Mouse (Mus musculus) hindbrain, embryonic 11.5 days (tissue): ENCODE results near the gene Trim71. TPM values are rescaled to one million over a fixed set of nuclear protein-coding genes. Genes with fewer than 3 reads are reported as not detected.

Source experiments
- ATAC-seq: fragments of 200-750 bp; cut with Nextera tagmentation; 2 replicates; pipeline ENCODE4 v1.8.0; 2017; ENCODE audit warnings: mild to moderate bottlenecking, moderate TSS enrichment, moderate library complexity; ENCODE audit not compliant: low FRiP score
- DNase-seq: peaks from one replicate; pipeline ENCODE4 v3.0.0-alpha.2; 2015; ENCODE audit warnings: low spot score
- H3K27ac ChIP-seq: fragments of 300-500 bp; sonication (generic); 2 replicates; pipeline ENCODE4 v1.5.1; 2014; ENCODE audit warnings: mild to moderate bottlenecking, low read depth, low read length
- H3K27me3 ChIP-seq: fragments of 300-500 bp; sonication (generic); 2 replicates; pipeline ENCODE4 v1.6.1; 2014; ENCODE audit warnings: mild to moderate bottlenecking, low read length, moderate library complexity, mixed read lengths; ENCODE audit not compliant: control insufficient read depth, insufficient read depth
- H3K36me3 ChIP-seq: fragments of 300-500 bp; sonication (generic); 2 replicates; pipeline ENCODE4 v1.6.1; 2014; ENCODE audit warnings: mild to moderate bottlenecking, low read length, moderate library complexity, mixed read lengths; ENCODE audit not compliant: control insufficient read depth, insufficient read depth
- H3K4me1 ChIP-seq: fragments of 300-500 bp; sonication (generic); replicated peaks from 2 replicates; pipeline ENCODE4 v1.6.1; 2014; ENCODE audit warnings: low read length, mixed read lengths; ENCODE audit not compliant: control insufficient read depth, insufficient read depth
- H3K4me2 ChIP-seq: fragments of 300-500 bp; sonication (generic); replicated peaks from 2 replicates; pipeline ENCODE4 v1.6.1; 2014; ENCODE audit warnings: mild to moderate bottlenecking, low read depth, low read length
- H3K4me3 ChIP-seq: fragments of 300-500 bp; sonication (generic); 2 replicates; pipeline ENCODE4 v1.5.1; 2014; ENCODE audit warnings: low read depth, low read length
- H3K9ac ChIP-seq: fragments of 300-500 bp; sonication (generic); 2 replicates; pipeline ENCODE4 v1.6.1; 2014; ENCODE audit warnings: low read depth, low read length
- H3K9me3 ChIP-seq: fragments of 300-500 bp; sonication (generic); 2 replicates; pipeline ENCODE4 v1.6.1; 2016; ENCODE audit warnings: low read length; ENCODE audit not compliant: control insufficient read depth
- WGBS: fragments of 180-500 bp; shearing (Covaris S2); extraction: QIAGEN DNeasy Blood & Tissue Kit; methylation state at CpG from one replicate; pipeline ENCODE4 v1.1.7; 2014; 5-methylcytosine and 5-hydroxymethylcytosine counted together
- polyA plus RNA-seq: library from polyadenylated mRNA; unstranded; fragments of >200 nt; fragmentation: Nextera tagmentation; extraction: Ambion mirVana; gene quantifications from 2 replicates; pipeline ENCODE4 v1.2.1, GENCODE M21; 2014

The Trim71 gene
- polyA plus RNA-seq, 1 experiment from 2014 or later: 2.7 TPM

- H3K9ac ChIP-seq: no peak overlapping the region
- DNase-seq (no peak), ATAC-seq (no peak)
- WGBS: 96% methylated on average over 9 of the region's 9 CpGs
- no peak overlapping the region for H3K4me2 ChIP-seq
- H3K27ac ChIP-seq: no peak overlapping the region
- no peaks in the 10 kb centered on the region for H3K4me1 ChIP-seq
- peaks cover 23% of the 10 kb centered on the region for H3K9me3 ChIP-seq
- H3K27me3 ChIP-seq: no peaks in the 10 kb centered on the region
- no peak overlapping the region for H3K4me3 ChIP-seq
- peaks cover 31% of the 10 kb centered on the region for H3K36me3 ChIP-seq
Observed at GRCm38 (mm10) chr9:114509785-114510184, 54.4 kb downstream of the Trim71 start.

DNA sequence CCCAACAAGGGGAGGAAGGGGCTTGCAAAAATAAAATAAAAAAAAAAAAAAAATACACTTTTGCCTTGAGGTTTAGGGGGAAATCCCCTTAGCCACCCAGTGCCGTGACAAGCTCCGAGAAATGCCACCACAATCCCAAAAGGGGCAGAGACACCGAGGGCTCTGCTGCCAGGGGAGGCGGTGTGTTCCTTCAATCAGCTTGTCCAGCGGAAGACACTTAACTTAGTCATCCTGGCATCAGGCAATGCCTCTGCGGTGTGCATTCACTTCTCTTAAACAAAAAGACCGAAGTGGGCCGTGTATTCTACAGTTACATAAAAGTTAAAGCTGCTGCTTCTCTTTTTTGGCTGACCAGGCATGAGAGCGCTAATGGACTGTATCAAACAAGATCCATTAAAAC, 56.7 kb downstream of the Trim71 start:
- no peak for DNase-seq
- Histone ChIP-seq H3K4me1 (no peaks in the 10 kb centered on the region), H3K4me2 (no peak overlapping the region), H3K27ac (no peak overlapping the region), H3K36me3 (peaks cover 11% of the 10 kb centered on the region), H3K9me3 (peaks cover 4% of the 10 kb centered on the region), H3K4me3 (no peak overlapping the region), H3K27me3 (no peaks in the 10 kb centered on the region), H3K9ac (no peak overlapping the region)
- WGBS: 89% methylated on average over 9 of the region's 9 CpGs
- no peak for ATAC-seq

DNA sequence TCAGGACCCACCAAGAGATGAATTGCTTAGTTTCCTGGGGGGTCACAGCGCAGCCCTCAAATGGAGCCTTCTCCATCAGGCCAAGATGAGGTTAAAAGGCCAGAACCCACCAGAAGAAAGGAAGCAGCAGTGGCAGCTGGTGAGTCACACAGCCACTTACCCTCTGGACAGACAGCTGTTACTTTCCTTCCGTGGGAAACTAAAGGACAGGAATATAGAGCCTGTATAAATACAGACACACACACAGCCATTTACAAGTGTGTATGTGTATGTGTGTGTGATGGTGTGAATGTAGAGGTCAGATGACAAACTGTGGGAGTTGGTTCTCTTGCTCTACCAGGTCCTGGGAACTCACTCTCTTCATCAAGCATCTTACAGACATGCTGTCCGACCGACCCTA, 57.6 kb downstream of the Trim71 start:
- Histone ChIP-seq H3K9ac (no peak overlapping the region), H3K27me3 (no peaks in the 10 kb centered on the region), H3K9me3 (peaks cover 1% of the 10 kb centered on the region; the same call in 1 of the 2 replicates), H3K4me2 (no peak overlapping the region), H3K36me3 (peaks cover 5% of the 10 kb centered on the region), H3K4me1 (no peaks in the 10 kb centered on the region), H3K27ac (no peak overlapping the region), H3K4me3 (no peak overlapping the region)
- ATAC-seq (no peak), DNase-seq (no peak)
- 81% methylated on average over 4 of the region's 4 CpGs for WGBS

DNA sequence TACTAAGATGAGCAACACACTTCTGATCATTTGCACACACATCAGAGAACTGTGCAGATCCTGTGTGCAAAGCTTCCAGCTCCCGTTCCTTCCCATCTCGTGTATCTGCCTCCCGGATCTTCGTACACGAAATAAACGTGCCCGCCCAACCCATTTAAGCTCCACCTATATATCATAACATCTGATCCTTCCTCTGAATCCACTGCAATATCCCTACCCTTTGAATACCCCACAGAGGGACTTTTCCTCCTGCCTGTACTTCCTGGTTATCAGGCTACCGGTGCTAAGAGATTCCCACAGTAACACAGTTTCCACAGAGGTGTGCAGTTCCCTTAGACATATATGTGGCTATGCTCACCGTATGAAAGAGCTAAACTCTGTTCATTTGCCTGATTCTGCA, 59.4 kb downstream of the Trim71 start, which contains the start of gene Ccr4:
Gene Ccr4 (minus strand): TSS at position 101 of the 400 bp plus-strand sequence.
- no peak within 1 kb of the TSS for H3K9ac ChIP-seq
- H3K27me3 ChIP-seq: no peaks in the 10 kb centered on the region
- ATAC-seq (no peak), DNase-seq (no peak)
- WGBS: 90% methylated on average over 9 of the region's 9 CpGs
- H3K4me2 ChIP-seq: no peak within 1 kb of the TSS
- H3K4me1 ChIP-seq: no peaks in the 10 kb centered on the region
- H3K36me3 ChIP-seq: no peaks in the 10 kb centered on the region
- H3K27ac ChIP-seq: no peak within 1 kb of the TSS
- H3K9me3 ChIP-seq: no peaks in the 10 kb centered on the region
- no peak within 1 kb of the TSS for H3K4me3 ChIP-seq

- no peaks in the 10 kb centered on the region for H3K9me3 ChIP-seq
Observed at GRCm38 (mm10) chr9:114502711-114503427, 61.3 kb downstream of the Trim71 start.

GRCm38 (mm10) chr9:114501913-114502312, 62.3 kb downstream of the Trim71 start:
- DNase-seq (no peak), ATAC-seq (no peak)
- H3K4me3 ChIP-seq: no peak overlapping the region
- H3K9ac ChIP-seq: no peak overlapping the region
- 0 out of 2 replicates have a peak, but pooled peaks cover 2% of the 10 kb centered on the region for H3K4me1 ChIP-seq
- no peaks in the 10 kb centered on the region for H3K9me3 ChIP-seq
- no peak overlapping the region for H3K4me2 ChIP-seq
- H3K36me3 ChIP-seq: no peaks in the 10 kb centered on the region
- WGBS: 95% methylated on average over 11 of the region's 11 CpGs
- no peak overlapping the region for H3K27ac ChIP-seq
- H3K27me3 ChIP-seq: no peaks in the 10 kb centered on the region

More at GRCm38 (mm10) chr9:114502711-114503427, 61.3 kb downstream of the Trim71 start:
- Histone ChIP-seq H3K4me1 (0 out of 2 replicates have a peak, but pooled peaks cover 2% of the 10 kb centered on the region), H3K4me2 (no peak overlapping the region), H3K9ac (no peak overlapping the region), H3K27me3 (no peaks in the 10 kb centered on the region), H3K27ac (no peak overlapping the region), H3K36me3 (no peaks in the 10 kb centered on the region), H3K4me3 (no peak overlapping the region)
- ATAC-seq: no peak
- no peak for DNase-seq
- 72% methylated on average over 15 of the region's 15 CpGs for WGBS

DNA sequence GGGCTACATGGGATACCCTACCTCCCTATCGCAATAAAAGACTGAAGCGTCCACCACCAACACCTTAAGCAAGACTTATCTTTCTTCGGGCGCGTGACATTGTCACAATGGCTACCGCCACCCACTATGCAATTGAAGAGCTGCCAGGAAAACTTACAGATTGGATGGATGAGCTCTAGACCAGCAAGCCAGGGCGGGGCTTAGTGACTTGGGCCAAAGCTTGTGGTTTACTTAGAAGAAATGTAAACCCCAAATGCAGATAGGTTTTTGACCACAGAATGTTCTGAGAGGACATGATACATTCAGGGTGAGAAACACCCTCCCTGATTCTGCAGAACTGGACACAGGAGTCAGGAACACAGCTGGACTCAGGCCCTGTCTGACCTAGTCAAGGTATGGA, 63.1 kb downstream of the Trim71 start:
- Histone ChIP-seq H3K9me3 (no peaks in the 10 kb centered on the region), H3K4me1 (0 out of 2 replicates have a peak, but pooled peaks cover 2% of the 10 kb centered on the region), H3K27me3 (no peaks in the 10 kb centered on the region), H3K4me3 (no peak overlapping the region), H3K4me2 (no peak overlapping the region), H3K9ac (no peak overlapping the region), H3K36me3 (no peaks in the 10 kb centered on the region), H3K27ac (no peak overlapping the region)
- DNase-seq (no peak), ATAC-seq (no peak)
- 96% methylated on average over 7 of the region's 7 CpGs for WGBS

DNA sequence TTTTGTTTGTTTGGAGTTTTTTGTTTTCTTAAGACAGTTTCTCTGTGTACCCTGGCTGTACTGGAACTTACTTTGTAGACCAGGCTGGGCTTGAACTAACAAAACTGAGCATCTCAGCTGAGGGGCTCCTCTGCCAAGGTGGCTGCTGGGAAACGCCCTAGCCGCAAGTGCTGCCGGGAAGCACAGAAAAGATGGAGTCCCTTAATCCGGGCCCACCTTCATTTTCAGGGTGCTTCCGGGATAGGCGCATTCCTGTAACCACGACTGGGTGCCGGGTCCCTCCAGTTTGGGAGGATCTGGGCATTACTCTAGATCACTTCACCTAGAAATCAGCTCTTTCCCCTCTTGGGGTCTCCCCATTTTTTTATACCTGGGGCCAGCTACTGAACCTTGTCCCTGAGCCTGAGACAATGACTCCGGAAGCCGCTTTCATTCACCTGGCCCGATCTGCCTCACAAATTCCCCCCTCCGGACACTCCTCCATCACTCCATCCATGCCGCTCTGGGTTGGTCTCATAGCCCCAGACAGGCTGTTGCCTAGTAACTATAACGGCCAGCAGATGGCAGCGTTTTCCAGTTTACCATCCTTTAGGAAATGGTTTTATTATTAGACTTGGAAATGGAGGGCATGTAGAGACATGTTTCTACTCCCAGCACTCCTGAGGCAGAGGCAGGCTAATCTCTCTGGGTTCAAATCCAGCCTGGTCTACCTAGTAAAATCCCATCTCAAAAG, 64.2 kb downstream of the Trim71 start:
- H3K9me3 ChIP-seq: no peaks in the 10 kb centered on the region
- no peak overlapping the region for H3K27ac ChIP-seq
- DNase-seq (peak; percentile 78), ATAC-seq (peak; percentile 51; the same call in 1 of the 2 replicates)
- no peaks in the 10 kb centered on the region for H3K36me3 ChIP-seq
- H3K27me3 ChIP-seq: no peaks in the 10 kb centered on the region
- H3K4me2 ChIP-seq: no peak overlapping the region
- 21% methylated on average over 15 of the region's 15 CpGs for WGBS
- H3K4me3 ChIP-seq: no peak overlapping the region
- H3K9ac ChIP-seq: no peak overlapping the region
- H3K4me1 ChIP-seq: 0 out of 2 replicates have a peak, but pooled peaks cover 2% of the 10 kb centered on the region
